In the genomic region with DNA sequence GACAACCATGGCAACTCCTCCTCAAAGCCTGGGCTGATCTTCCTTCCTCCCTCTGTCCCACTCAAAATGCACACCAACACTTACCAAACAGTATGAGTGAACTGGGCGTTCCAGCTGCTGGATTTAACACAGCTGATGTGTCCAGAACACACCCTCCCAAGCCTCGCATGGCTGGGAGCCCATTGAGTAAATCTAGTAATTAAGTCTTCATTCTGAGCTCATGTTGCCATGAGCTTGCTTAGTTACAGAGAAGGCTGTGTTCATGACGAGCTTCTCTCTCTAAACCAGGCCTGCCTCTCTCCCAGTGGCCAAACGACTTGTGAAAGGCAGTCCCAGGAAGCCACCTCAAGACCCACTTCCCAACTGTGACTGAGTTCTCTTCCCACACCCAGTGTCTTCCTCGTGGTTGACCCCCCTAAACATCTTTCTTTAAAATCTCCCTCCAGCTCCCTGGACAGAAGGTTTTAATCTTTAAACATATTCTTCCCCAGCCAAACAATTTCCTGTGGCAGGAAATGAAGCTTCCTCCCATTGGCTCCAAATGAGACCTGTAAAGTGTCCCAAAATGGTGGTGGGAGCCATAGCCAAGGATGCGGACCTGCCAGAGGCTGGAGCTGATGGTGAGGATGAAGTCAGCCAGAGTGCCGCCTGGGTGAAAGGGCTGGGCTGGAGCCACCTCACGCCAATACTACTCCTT, we compare ENCODE assay signal across 12 mouse cellular contexts.
DNase-seq lines count a peak whose midpoint lies in the region; ATAC-seq and TF ChIP-seq lines count a peak whose summit lies in the region.
"Had no signal": no experiment of that assay in that cellular context is flagged by ENCODE, and none has a peak within 500 bp of the region (broad histone marks: within the 10 kb centered on the region; RNA-seq: fewer than 3 reads in every experiment).

No protein-coding gene starts in this region.

- no peaks in the 10 kb centered on the region for H3K36me3 ChIP-seq in lung, embryonic 16.5 days (ENCODE audit: control insufficient read depth, insufficient read depth, low read length)
- no peaks in the 10 kb centered on the region; the same call in 1 of the 2 replicates for H3K36me3 ChIP-seq in midbrain, embryonic 13.5 days
- H3K36me3 ChIP-seq: liver, embryonic 13.5 days had no signal

- H3K4me3 ChIP-seq in lung, embryonic 16.5 days (ENCODE audit: low read length) = no peak overlapping the region
- no peak overlapping the region for H3K4me3 ChIP-seq in midbrain, embryonic 13.5 days (replicated peaks)
- H3K4me3 ChIP-seq: liver, embryonic 13.5 days had no signal

- TF ChIP-seq CTCF in brain, embryonic 14.5 days (IDR thresholded peaks at IDR 0.05; ENCODE audit: borderline replicate concordance, extremely low read depth, insufficient read depth, insufficient read length) = no peak

- H3K9me3 ChIP-seq in lung, embryonic 16.5 days (ENCODE audit: control insufficient read depth, low read length) = no peaks in the 10 kb centered on the region
- H3K9me3 ChIP-seq in midbrain, embryonic 13.5 days = no peaks in the 10 kb centered on the region
- H3K9me3 ChIP-seq: liver, embryonic 13.5 days had no signal

- TF ChIP-seq POLR2A in brain, embryonic 14.5 days (IDR thresholded peaks at IDR 0.05; ENCODE audit: borderline replicate concordance, extremely low read depth, insufficient read depth, insufficient read length, poor library complexity, severe bottlenecking) = no peak

- no peaks in the 10 kb centered on the region for H3K27me3 ChIP-seq in lung, embryonic 16.5 days (ENCODE audit: control insufficient read depth, insufficient read depth, low read depth, low read length)
- no peaks in the 10 kb centered on the region for H3K27me3 ChIP-seq in midbrain, embryonic 13.5 days
- H3K27me3 ChIP-seq: liver, embryonic 13.5 days had no signal

- DNase-seq in kidney, adult 18-20 months = peak; percentile 12
- DNase-seq in kidney, adult 11 months = no peak
- DNase-seq in brain, embryonic 14.5 days (ENCODE audit: low read depth) = peak; percentile 49
- DNase-seq in heart, adult 9 months (ENCODE audit: low spot score in 2 of 2) = peak; percentile 73 to 75
- DNase-seq in adipocyte (ENCODE audit: low spot score) = no peak
- DNase-seq in adrenal gland, adult 2 months = no peak
- DNase-seq: cerebellum, adult 9-11 months; liver, embryonic 13.5 days; retina, postnatal 1 day had no signal

- no peak overlapping the region for H3K9ac ChIP-seq in lung, embryonic 16.5 days (ENCODE audit: low read length)
- no peak overlapping the region for H3K9ac ChIP-seq in midbrain, embryonic 13.5 days (replicated peaks)
- H3K9ac ChIP-seq: liver, embryonic 13.5 days had no signal

- peaks cover 27% of the 10 kb centered on the region for H3K4me1 ChIP-seq in lung, embryonic 16.5 days (replicated peaks; ENCODE audit: control insufficient read depth, insufficient read depth, low read length)
- H3K4me1 ChIP-seq in midbrain, embryonic 13.5 days (replicated peaks) = peaks cover 11% of the 10 kb centered on the region; the same call in 1 of the 2 replicates

- no peak for ATAC-seq in lung, embryonic 16.5 days (ENCODE audit: low read depth)
- ATAC-seq in midbrain, embryonic 13.5 days = no peak
- ATAC-seq: forebrain, embryonic 16.5 days had no signal

- peak overlapping the region; percentile 12; the same call in 1 of the 2 replicates for H3K27ac ChIP-seq in lung, embryonic 16.5 days (ENCODE audit: low read length)
- no peak overlapping the region for H3K27ac ChIP-seq in midbrain, embryonic 13.5 days
- H3K27ac ChIP-seq: liver, embryonic 13.5 days had no signal

- WGBS in lung, embryonic 16.5 days = 54% methylated on average over 8 of the region's 8 CpGs
- 73% methylated on average over 8 of the region's 8 CpGs for WGBS in midbrain, embryonic 13.5 days

- H3K4me2 ChIP-seq in lung, embryonic 16.5 days (ENCODE audit: low read depth, low read length) = no peak overlapping the region
- no peak overlapping the region for H3K4me2 ChIP-seq in midbrain, embryonic 13.5 days (replicated peaks)
- H3K4me2 ChIP-seq: liver, embryonic 13.5 days had no signal

Comparison
In these comparisons a context has a peak if more than half of its experiments do, and no peak if none do; other contexts are left out.
1. DNase-seq: peak in kidney, adult 18-20 months (single experiment), brain, embryonic 14.5 days (single experiment) and heart, adult 9 months (2 of 2); none in kidney, adult 11 months (single experiment), adipocyte (single experiment) and adrenal gland, adult 2 months (single experiment).